Mouse (Mus musculus) MEL (cell line): ENCODE measurements around the gene Mrpl37. TPM values are rescaled to one million over a fixed set of nuclear protein-coding genes. Genes with fewer than 3 reads are reported as not detected.
A peak's percentile ranks its signal among the peaks of the same experiment; 100 is the strongest.

Experiments used
- DNase-seq: peaks from one replicate; pipeline ENCODE4 v3.0.0; 2011; ENCODE audit warnings: low read depth, low spot score
- H3K27ac ChIP-seq: 2 replicates; pipeline ENCODE4 v1.5.1; 2012; ENCODE audit warnings: low read depth, mild to moderate bottlenecking, control low read depth, low read length, moderate library complexity; ENCODE audit not compliant: control insufficient read depth
- H3K27me3 ChIP-seq, 2 experiments: fragments of 150-350 bp in 1 of 2; sonication (generic) in 1 of 2; 2 replicates each; pipeline ENCODE4 v1.6.1; 2012; ENCODE audit warnings: low read length in 2 of 2, mild to moderate bottlenecking in 2 of 2, improper control_type of control experiment in 1 of 2, moderate library complexity in 1 of 2; ENCODE audit not compliant: insufficient read depth in 2 of 2, control insufficient read depth in 1 of 2
- H3K36me3 ChIP-seq, 2 experiments: 2 replicates each; pipeline ENCODE4 v1.6.1; 2012 to 2014; ENCODE audit warnings: low read length in 2 of 2, improper control_type of control experiment in 1 of 2, inconsistent platforms in 1 of 2, mild to moderate bottlenecking in 1 of 2; ENCODE audit not compliant: insufficient read depth in 2 of 2, control insufficient read depth in 1 of 2
- H3K4me1 ChIP-seq, 2 experiments: fragments of 150-350 bp in 1 of 2; sonication (generic) in 1 of 2; 2 replicates each; pipeline ENCODE4 v1.6.1; 2012; ENCODE audit warnings: low read length in 2 of 2, improper control_type of control experiment in 1 of 2, mild to moderate bottlenecking in 1 of 2; ENCODE audit not compliant: insufficient read depth in 2 of 2, control insufficient read depth in 1 of 2
- H3K4me3 ChIP-seq, 2 experiments: fragments of 150-350 bp in 1 of 2; sonication (generic) in 1 of 2; 2 replicates each; pipeline ENCODE4 v1.5.1; 2012; ENCODE audit warnings: low read depth in 2 of 2, low read length in 2 of 2, mild to moderate bottlenecking in 2 of 2, moderate library complexity in 2 of 2, control low read depth in 1 of 2, improper control_type of control experiment in 1 of 2; ENCODE audit not compliant: control insufficient read depth in 1 of 2, insufficient read depth in 1 of 2
- H3K79me2 ChIP-seq: 2 replicates; pipeline ENCODE4 v1.6.1; 2012; ENCODE audit warnings: mild to moderate bottlenecking, low read length, moderate library complexity; ENCODE audit not compliant: control insufficient read depth, poor library complexity, insufficient read depth
- H3K9ac ChIP-seq: 2 replicates; pipeline ENCODE4 v1.6.1; 2012; ENCODE audit warnings: low read depth, mild to moderate bottlenecking, control low read depth, low read length, moderate library complexity; ENCODE audit not compliant: control insufficient read depth, poor library complexity, severe bottlenecking
- H3K9me3 ChIP-seq: fragments of 150-350 bp; sonication (generic); replicated peaks from 2 replicates; pipeline ENCODE4 v1.6.1; 2012; ENCODE audit warnings: mild to moderate bottlenecking, low read length, improper control_type of control experiment, moderate library complexity; ENCODE audit not compliant: insufficient read depth
- BHLHE40 ChIP-seq: IDR thresholded peaks from 2 replicates; pipeline ENCODE4 v1.6.1; 2012; ENCODE audit warnings: low read depth, mild to moderate bottlenecking, inconsistent platforms, low read length, improper control_type of control experiment, borderline replicate concordance
- CHD2 ChIP-seq: IDR thresholded peaks from 2 replicates; pipeline ENCODE4 v1.6.1; 2011; ENCODE audit warnings: low read length, improper control_type of control experiment
- CTCF ChIP-seq, 3 experiments: IDR thresholded peaks in 2 of 3; conservative IDR thresholded peaks in 1 of 3; 2 replicates each; pipeline ENCODE4 v1.5.1; 2011 to 2012; ENCODE audit warnings: low read length in 3 of 3, low read depth in 2 of 3, mild to moderate bottlenecking in 2 of 3, improper control_type of control experiment in 1 of 3, inconsistent platforms in 1 of 3, mixed read lengths in 1 of 3, moderate library complexity in 1 of 3; ENCODE audit not compliant: control insufficient read depth in 1 of 3, insufficient read depth in 1 of 3, poor library complexity in 1 of 3, severe bottlenecking in 1 of 3
- E2F4 ChIP-seq: IDR thresholded peaks from 2 replicates; pipeline ENCODE4 v1.6.1; 2011; ENCODE audit warnings: low read depth, low read length, improper control_type of control experiment, borderline replicate concordance
- ELF1 ChIP-seq: IDR thresholded peaks from 2 replicates; pipeline ENCODE4 v1.6.1; 2014; ENCODE audit warnings: low read depth, mild to moderate bottlenecking, inconsistent platforms, low read length, improper control_type of control experiment, moderate library complexity
- EP300 ChIP-seq, 2 experiments: IDR thresholded peaks; 2 replicates each; pipeline ENCODE4 v1.6.1; 2011; ENCODE audit warnings: improper control_type of control experiment in 2 of 2, low read length in 2 of 2, low read depth in 1 of 2, mild to moderate bottlenecking in 1 of 2
- ETS1 ChIP-seq: IDR thresholded peaks from 2 replicates; pipeline ENCODE4 v1.6.1; 2012; ENCODE audit warnings: low read depth, mild to moderate bottlenecking, inconsistent platforms, low read length, improper control_type of control experiment, moderate library complexity
- GABPA ChIP-seq: IDR thresholded peaks from 2 replicates; pipeline ENCODE4 v1.6.1; 2012; ENCODE audit warnings: low read depth, mild to moderate bottlenecking, inconsistent platforms, low read length, improper control_type of control experiment, moderate library complexity
- GATA1 ChIP-seq: IDR thresholded peaks from 2 replicates; pipeline ENCODE4 v1.6.1; 2011; ENCODE audit warnings: low read depth, low read length, improper control_type of control experiment
- HCFC1 ChIP-seq: IDR thresholded peaks from 2 replicates; pipeline ENCODE4 v1.6.1; 2012; ENCODE audit warnings: low read depth, mild to moderate bottlenecking, inconsistent platforms, low read length, improper control_type of control experiment, moderate library complexity
- JUND ChIP-seq: IDR thresholded peaks from 2 replicates; pipeline ENCODE4 v1.6.1; 2011; ENCODE audit warnings: low read depth, mild to moderate bottlenecking, improper control_type of control experiment, low read length
- KAT2A ChIP-seq: conservative IDR thresholded peaks from 2 replicates; pipeline ENCODE4 v1.6.1; 2012; ENCODE audit warnings: low read depth, low read length, improper control_type of control experiment, inconsistent platforms
- MAFK ChIP-seq: IDR thresholded peaks from 2 replicates; pipeline ENCODE4 v1.6.1; 2011; ENCODE audit warnings: low read depth, mild to moderate bottlenecking, low read length, improper control_type of control experiment, borderline replicate concordance
- MAX ChIP-seq: IDR thresholded peaks from 2 replicates; pipeline ENCODE4 v1.6.1; 2011; ENCODE audit warnings: low read length, improper control_type of control experiment
- MEF2A ChIP-seq: IDR thresholded peaks from 2 replicates; pipeline ENCODE4 v1.6.1; 2014; ENCODE audit warnings: low read depth, mild to moderate bottlenecking, inconsistent platforms, low read length, improper control_type of control experiment; ENCODE audit not compliant: poor library complexity, insufficient replicate concordance, severe bottlenecking; ENCODE audit errors: extremely low read depth
- MYB ChIP-seq: IDR thresholded peaks from 2 replicates; pipeline ENCODE4 v1.6.1; 2011; ENCODE audit warnings: mild to moderate bottlenecking, low read depth, low read length, improper control_type of control experiment
- MYC ChIP-seq: IDR thresholded peaks from 2 replicates; pipeline ENCODE4 v1.6.1; 2011; ENCODE audit warnings: low read depth, mild to moderate bottlenecking, low read length, improper control_type of control experiment, moderate library complexity
- NELFE ChIP-seq: IDR thresholded peaks from 2 replicates; pipeline ENCODE4 v1.6.1; 2011; ENCODE audit warnings: low read depth, low read length, improper control_type of control experiment
- POLR2A ChIP-seq, 2 experiments: IDR thresholded peaks; 2 replicates each; pipeline ENCODE4 v1.6.1; 2011 to 2012; ENCODE audit warnings: low read length in 2 of 2, mild to moderate bottlenecking in 2 of 2, control low read depth in 1 of 2, improper control_type of control experiment in 1 of 2, low read depth in 1 of 2, moderate library complexity in 1 of 2; ENCODE audit not compliant: control insufficient read depth in 1 of 2, insufficient read depth in 1 of 2, poor library complexity in 1 of 2
- POLR2AphosphoS2 ChIP-seq: IDR thresholded peaks from 2 replicates; pipeline ENCODE4 v1.6.1; 2011; ENCODE audit warnings: low read length, improper control_type of control experiment
- RAD21 ChIP-seq: IDR thresholded peaks from 2 replicates; pipeline ENCODE4 v1.6.1; 2011; ENCODE audit warnings: mild to moderate bottlenecking, low read depth, low read length, improper control_type of control experiment
- SIN3A ChIP-seq: IDR thresholded peaks from 2 replicates; pipeline ENCODE4 v1.6.1; 2012; ENCODE audit warnings: low read length, improper control_type of control experiment, inconsistent platforms
- SMC3 ChIP-seq: IDR thresholded peaks from 2 replicates; pipeline ENCODE4 v1.6.1; 2011; ENCODE audit warnings: low read depth, low read length, improper control_type of control experiment
- TAL1 ChIP-seq: IDR thresholded peaks from 2 replicates; pipeline ENCODE4 v1.6.1; 2012; ENCODE audit warnings: mild to moderate bottlenecking, inconsistent platforms, low read length, moderate library complexity, mixed read lengths
- TBP ChIP-seq: IDR thresholded peaks from 2 replicates; pipeline ENCODE4 v1.8.0; 2011; ENCODE audit warnings: low read depth, low read length, improper control_type of control experiment
- UBTF ChIP-seq: IDR thresholded peaks from 2 replicates; pipeline ENCODE4 v1.6.1; 2012; ENCODE audit warnings: low read depth, mild to moderate bottlenecking, inconsistent platforms, low read length, improper control_type of control experiment, moderate library complexity, borderline replicate concordance; ENCODE audit not compliant: insufficient read depth
- USF1 ChIP-seq: IDR thresholded peaks from 2 replicates; pipeline ENCODE4 v1.6.1; 2014; ENCODE audit warnings: low read depth, mild to moderate bottlenecking, inconsistent platforms, low read length, improper control_type of control experiment, moderate library complexity
- USF2 ChIP-seq, 2 experiments: IDR thresholded peaks; 2 replicates each; pipeline ENCODE4 v1.6.1; 2011 to 2012; ENCODE audit warnings: improper control_type of control experiment in 2 of 2, low read length in 2 of 2, borderline replicate concordance in 1 of 2, inconsistent platforms in 1 of 2, low read depth in 1 of 2, mild to moderate bottlenecking in 1 of 2; ENCODE audit not compliant: insufficient read depth in 1 of 2
- ZC3H11A ChIP-seq: IDR thresholded peaks from 2 replicates; pipeline ENCODE4 v1.6.1; 2012; ENCODE audit warnings: low read depth, mild to moderate bottlenecking, inconsistent platforms, low read length, improper control_type of control experiment
- ZMIZ1 ChIP-seq: IDR thresholded peaks from 2 replicates; pipeline ENCODE4 v1.6.1; 2012; ENCODE audit warnings: low read depth, mild to moderate bottlenecking, inconsistent platforms, low read length, improper control_type of control experiment, moderate library complexity
- ZNF384 ChIP-seq: IDR thresholded peaks from 2 replicates; pipeline ENCODE4 v1.6.1; 2012; ENCODE audit warnings: low read depth, mild to moderate bottlenecking, inconsistent platforms, low read length, improper control_type of control experiment
- polyA plus RNA-seq, 2 experiments: library from polyadenylated mRNA; stranded (reverse) in 1 of 2; unstranded in 1 of 2; fragments of >175 nt in 1 of 2; fragments of >200 nt in 1 of 2; gene quantifications; 2 replicates each; pipeline versions ENCODE4 v1.2.1 to v1.2.4; 2012; ENCODE audit warnings: low replicate concordance in 2 of 2, low read depth in 1 of 2; ENCODE audit not compliant: insufficient read length in 2 of 2, insufficient read depth in 1 of 2, missing spikeins in 1 of 2
- total RNA-seq: library from RNA; depleted of rRNA; stranded (reverse); fragments of 300-350 nt; gene quantifications from 2 replicates; pipeline ENCODE4 v1.2.3, GENCODE M21; 2012

Gene Mrpl37
- total and polyA plus RNA-seq, 3 experiments = 73.1 to 423 (median 153) TPM

DNA sequence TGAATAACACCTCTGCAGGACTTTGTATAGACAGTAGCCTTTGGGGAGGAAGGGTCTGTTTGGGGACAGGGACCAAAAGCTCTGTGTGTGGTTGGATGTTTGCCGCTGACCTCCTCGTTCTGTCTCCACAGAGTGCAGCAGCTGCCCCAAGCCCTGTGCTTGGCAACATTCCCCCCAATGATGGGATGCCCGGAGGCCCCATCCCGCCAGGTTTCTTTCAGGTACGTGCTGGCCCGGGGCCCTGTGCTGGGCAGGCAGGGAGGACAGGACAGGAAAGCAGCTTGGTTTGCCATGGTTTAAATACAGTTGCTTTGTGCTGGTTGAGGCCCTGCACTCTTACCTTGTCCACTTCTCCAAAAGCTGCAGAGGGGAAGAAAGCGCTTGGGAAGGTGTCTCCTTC is 57.1 kb downstream of the Mrpl37 start:
- Histone ChIP-seq H3K27ac (no peak overlapping the region), H3K4me1 (peaks cover 39 to 43% of the 10 kb centered on the region in 2 experiments), H3K9ac (no peak overlapping the region), H3K79me2 (peaks cover 13% of the 10 kb centered on the region), H3K27me3 (no peaks in the 10 kb centered on the region), H3K9me3 (no peaks in the 10 kb centered on the region), H3K4me3 (no peak overlapping the region), H3K36me3 (peaks cover 4 to 42% of the 10 kb centered on the region in 2 experiments)
- no peak for DNase-seq
- TF ChIP-seq ZMIZ1 (no peak), ZNF384 (no peak), USF2 (IDR thresholded peaks at IDR 0.05; ENCODE audit: borderline replicate concordance in 1 of 2, insufficient read depth in 1 of 2, low read depth in 1 of 2, low read length in 2 of 2) (no peak), TAL1 (no peak), BHLHE40 (no peak), CTCF (IDR thresholded peaks at IDR 0.05 in 2 of 3, conservative IDR thresholded peaks at IDR 0.05 in 1 of 3; ENCODE audit: control insufficient read depth in 1 of 3, insufficient read depth in 1 of 3, low read depth in 2 of 3, low read length in 3 of 3, poor library complexity in 1 of 3, severe bottlenecking in 1 of 3) (no peak), UBTF (no peak), MYB (no peak), TBP (no peak), CHD2 (no peak), MAFK (no peak), USF1 (no peak), MEF2A (no peak), GATA1 (no peak), POLR2AphosphoS2 (no peak)

DNA sequence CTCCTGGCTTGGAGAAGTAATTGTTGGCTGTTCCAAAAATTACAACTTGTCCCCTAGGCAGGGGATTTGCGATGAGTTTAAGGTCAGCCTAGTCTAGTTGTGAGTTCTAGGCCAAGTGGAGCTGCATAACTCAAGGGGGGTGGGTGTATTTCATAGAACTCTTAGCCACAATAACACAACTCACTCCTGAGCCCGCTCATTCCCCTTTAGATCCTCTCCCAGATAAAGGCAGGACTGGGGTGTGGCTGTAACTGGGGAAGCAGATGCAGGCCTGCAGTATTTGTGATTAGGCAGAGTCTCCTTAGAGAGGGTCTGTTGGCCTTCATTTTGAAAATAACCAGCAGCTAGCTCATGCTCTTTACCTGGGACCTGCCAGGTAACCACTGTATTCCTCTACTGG is 58.5 kb downstream of the Mrpl37 start:
- peak overlapping the region; percentile 18 for H3K9ac ChIP-seq
- no peaks in the 10 kb centered on the region for H3K9me3 ChIP-seq
- no peaks in the 10 kb centered on the region for H3K27me3 ChIP-seq
- peak overlapping the region; percentile 80 for H3K27ac ChIP-seq
- H3K79me2 ChIP-seq = peaks cover 13% of the 10 kb centered on the region
- peaks cover 39 to 47% of the 10 kb centered on the region in 2 experiments for H3K4me1 ChIP-seq
- peaks cover 4 to 43% of the 10 kb centered on the region in 2 experiments for H3K36me3 ChIP-seq
- no peak overlapping the region for H3K4me3 ChIP-seq
- DNase-seq = peak; percentile 72
- no peak for TF ChIP-seq MAX
- peak; percentile 49; the same call in 1 of the 2 replicates for TF ChIP-seq ETS1
- no peak for TF ChIP-seq RAD21
- no peak for TF ChIP-seq TBP
- no peak for TF ChIP-seq GABPA
- no peak for TF ChIP-seq ZMIZ1
- TF ChIP-seq HCFC1 = no peak
- no peak for TF ChIP-seq ELF1
- TF ChIP-seq UBTF = no peak
- TF ChIP-seq POLR2A (IDR thresholded peaks at IDR 0.05; ENCODE audit: control insufficient read depth in 1 of 2, insufficient read depth in 1 of 2, low read depth in 1 of 2, low read length in 2 of 2, poor library complexity in 1 of 2) = no peak
- no peak for TF ChIP-seq MAFK
- no peak for TF ChIP-seq JUND
- TF ChIP-seq USF2 (IDR thresholded peaks at IDR 0.05; ENCODE audit: borderline replicate concordance in 1 of 2, insufficient read depth in 1 of 2, low read depth in 1 of 2, low read length in 2 of 2) = no peak
- no peak for TF ChIP-seq USF1
- no peak; the same call in 1 of the 2 replicates for TF ChIP-seq KAT2A
- peak; percentile 77 to 87 for TF ChIP-seq EP300 (IDR thresholded peaks at IDR 0.05; ENCODE audit: low read depth in 1 of 2, low read length in 2 of 2)
- no peak for TF ChIP-seq ZC3H11A
- no peak for TF ChIP-seq POLR2AphosphoS2
- no peak for TF ChIP-seq NELFE
- peak; percentile 69 for TF ChIP-seq SIN3A
- peak; percentile 75 for TF ChIP-seq TAL1
- no peak for TF ChIP-seq MYC
- no peak for TF ChIP-seq E2F4
- TF ChIP-seq SMC3 = no peak
- no peak for TF ChIP-seq MEF2A
